Mouse (Mus musculus): ENCODE data around the gene Ptprm. TPM values are rescaled to one million over a fixed set of nuclear protein-coding genes. Genes with fewer than 3 reads are reported as not detected.

The Ptprm gene
- polyA plus RNA-seq, 2 experiments = 15.8 to 21.8 TPM

- Histone ChIP-seq H3K27ac (replicated peaks; ENCODE audit: low read depth, low read length) (peak overlapping the region; percentile 70), H3K4me3 (replicated peaks; ENCODE audit: low read length) (peak overlapping the region; percentile 78), H3K9ac (ENCODE audit: low read depth, low read length, severe bottlenecking) (peak overlapping the region; percentile 89), H3K4me1 (ENCODE audit: control insufficient read depth, insufficient read depth, low read length) (peaks cover 5% of the 10 kb centered on the region; the same call in 1 of the 2 replicates), H3K9me3 (ENCODE audit: control insufficient read depth, low read length) (no peaks in the 10 kb centered on the region), H3K36me3 (ENCODE audit: control insufficient read depth, insufficient read depth, low read length) (no peaks in the 10 kb centered on the region), H3K4me2 (replicated peaks; ENCODE audit: low read depth, low read length, severe bottlenecking) (peak overlapping the region; percentile 69), H3K27me3 (ENCODE audit: control insufficient read depth, insufficient read depth, low read length) (no peaks in the 10 kb centered on the region)
- DNase-seq (ENCODE audit: low spot score) (peak; percentile 47), ATAC-seq (ENCODE audit: low FRiP score, low read depth) (peak; percentile 66)
- WGBS = under 1% methylated on average over 57 of the region's 68 CpGs
- no peak for TF ChIP-seq POLR2A (IDR thresholded peaks at IDR 0.05; ENCODE audit: borderline replicate concordance, extremely low read depth, insufficient read depth, insufficient read length)
Measured at GRCm38 (mm10) chr17:67353796-67354450, 334 bp downstream of the Ptprm start.

GRCm38 (mm10) chr17:67352956-67353795, 1.1 kb downstream of the Ptprm start:
- ATAC-seq (ENCODE audit: low FRiP score, low read depth) = 0 out of 2 replicates have a peak, but pooled peaks have one; percentile 11
- 0 out of 2 replicates have a peak overlapping the region, but pooled peaks have one; percentile 22 for H3K27ac ChIP-seq (replicated peaks; ENCODE audit: low read depth, low read length)
- peaks cover 5% of the 10 kb centered on the region; the same call in 1 of the 2 replicates for H3K4me1 ChIP-seq (ENCODE audit: control insufficient read depth, insufficient read depth, low read length)
- peak overlapping the region; percentile 69 for H3K4me2 ChIP-seq (replicated peaks; ENCODE audit: low read depth, low read length, severe bottlenecking)
- no peaks in the 10 kb centered on the region for H3K36me3 ChIP-seq (ENCODE audit: control insufficient read depth, insufficient read depth, low read length)
- no peak for TF ChIP-seq POLR2A (IDR thresholded peaks at IDR 0.05; ENCODE audit: borderline replicate concordance, extremely low read depth, insufficient read depth, insufficient read length)
- DNase-seq (ENCODE audit: low spot score) = peak; percentile 13
- 2% methylated on average over 46 of the region's 50 CpGs for WGBS
- no peaks in the 10 kb centered on the region for H3K27me3 ChIP-seq (ENCODE audit: control insufficient read depth, insufficient read depth, low read length)
- H3K9me3 ChIP-seq (ENCODE audit: control insufficient read depth, low read length) = no peaks in the 10 kb centered on the region
- peak overlapping the region; percentile 78 for H3K4me3 ChIP-seq (replicated peaks; ENCODE audit: low read length)
- H3K9ac ChIP-seq (ENCODE audit: low read depth, low read length, severe bottlenecking) = peak overlapping the region; percentile 89

GRCm38 (mm10) chr17:67351423-67351822, 2.8 kb downstream of the Ptprm start:
- no peak overlapping the region for H3K9ac ChIP-seq (ENCODE audit: low read depth, low read length, severe bottlenecking)
- H3K9me3 ChIP-seq (ENCODE audit: control insufficient read depth, low read length) = no peaks in the 10 kb centered on the region
- WGBS = 36% methylated on average over 5 of the region's 5 CpGs
- no peak overlapping the region for H3K4me3 ChIP-seq (replicated peaks; ENCODE audit: low read length)
- H3K27ac ChIP-seq (replicated peaks; ENCODE audit: low read depth, low read length) = no peak overlapping the region
- DNase-seq (ENCODE audit: low spot score) (peak; percentile 38), ATAC-seq (ENCODE audit: low FRiP score, low read depth) (no peak)
- no peak for TF ChIP-seq POLR2A (IDR thresholded peaks at IDR 0.05; ENCODE audit: borderline replicate concordance, extremely low read depth, insufficient read depth, insufficient read length)
- no peaks in the 10 kb centered on the region for H3K36me3 ChIP-seq (ENCODE audit: control insufficient read depth, insufficient read depth, low read length)
- no peaks in the 10 kb centered on the region for H3K27me3 ChIP-seq (ENCODE audit: control insufficient read depth, insufficient read depth, low read length)
- H3K4me1 ChIP-seq (ENCODE audit: control insufficient read depth, insufficient read depth, low read length) = peaks cover 5% of the 10 kb centered on the region; the same call in 1 of the 2 replicates
- H3K4me2 ChIP-seq (replicated peaks; ENCODE audit: low read depth, low read length, severe bottlenecking) = peak overlapping the region; percentile 69; the same call in 1 of the 2 replicates

GRCm38 (mm10) chr17:67350536-67350935, 3.7 kb downstream of the Ptprm start:
- no peaks in the 10 kb centered on the region for H3K36me3 ChIP-seq (ENCODE audit: control insufficient read depth, insufficient read depth, low read length)
- H3K4me1 ChIP-seq (ENCODE audit: control insufficient read depth, insufficient read depth, low read length) = peaks cover 5% of the 10 kb centered on the region; the same call in 1 of the 2 replicates
- DNase-seq (ENCODE audit: low spot score) (no peak), ATAC-seq (ENCODE audit: low FRiP score, low read depth) (no peak)
- WGBS = 53% methylated on average over 7 of the region's 7 CpGs
- TF ChIP-seq POLR2A (IDR thresholded peaks at IDR 0.05; ENCODE audit: borderline replicate concordance, extremely low read depth, insufficient read depth, insufficient read length) = no peak
- H3K4me2 ChIP-seq (replicated peaks; ENCODE audit: low read depth, low read length, severe bottlenecking) = 0 out of 2 replicates have a peak overlapping the region, but pooled peaks have one; percentile 13
- H3K9ac ChIP-seq (ENCODE audit: low read depth, low read length, severe bottlenecking) = no peak overlapping the region
- no peaks in the 10 kb centered on the region for H3K27me3 ChIP-seq (ENCODE audit: control insufficient read depth, insufficient read depth, low read length)
- H3K4me3 ChIP-seq (replicated peaks; ENCODE audit: low read length) = no peak overlapping the region
- H3K9me3 ChIP-seq (ENCODE audit: control insufficient read depth, low read length) = no peaks in the 10 kb centered on the region
- 0 out of 2 replicates have a peak overlapping the region, but pooled peaks have one; percentile 29 for H3K27ac ChIP-seq (replicated peaks; ENCODE audit: low read depth, low read length)

- 95% methylated on average over 8 of the region's 8 CpGs for WGBS
- Histone ChIP-seq H3K4me2 (replicated peaks; ENCODE audit: low read depth, low read length, severe bottlenecking) (no peak overlapping the region), H3K27ac (replicated peaks; ENCODE audit: low read depth, low read length) (no peak overlapping the region), H3K27me3 (ENCODE audit: control insufficient read depth, insufficient read depth, low read length) (no peaks in the 10 kb centered on the region), H3K9ac (ENCODE audit: low read depth, low read length, severe bottlenecking) (no peak overlapping the region), H3K4me1 (ENCODE audit: control insufficient read depth, insufficient read depth, low read length) (peaks cover 5% of the 10 kb centered on the region; the same call in 1 of the 2 replicates), H3K9me3 (ENCODE audit: control insufficient read depth, low read length) (no peaks in the 10 kb centered on the region), H3K4me3 (replicated peaks; ENCODE audit: low read length) (no peak overlapping the region), H3K36me3 (ENCODE audit: control insufficient read depth, insufficient read depth, low read length) (no peaks in the 10 kb centered on the region)
- DNase-seq (ENCODE audit: low spot score) (no peak), ATAC-seq (ENCODE audit: low FRiP score, low read depth) (no peak)
- TF ChIP-seq POLR2A (IDR thresholded peaks at IDR 0.05; ENCODE audit: borderline replicate concordance, extremely low read depth, insufficient read depth, insufficient read length) = no peak
Measured at GRCm38 (mm10) chr17:67349594-67349993, 4.7 kb downstream of the Ptprm start.

All from limb, embryonic 14.5 days (tissue).